Mouse (Mus musculus) small intestine, adult 2 months (tissue): Measurements from ENCODE around the gene Cnga1.

Experiments used
- CTCF ChIP-seq: fragments of 200-500 bp; IDR thresholded peaks from 2 replicates; pipeline ENCODE4 v1.5.1; 2012; ENCODE audit warnings: low read depth, mild to moderate bottlenecking, control low read depth, inconsistent platforms, low read length, moderate library complexity, mixed read lengths; ENCODE audit not compliant: insufficient replicate concordance, insufficient read length; ENCODE audit errors: extremely low read depth
- POLR2A ChIP-seq: fragments of 200-500 bp; IDR thresholded peaks from 2 replicates; pipeline ENCODE4 v1.6.1; 2012; ENCODE audit warnings: low read depth, mild to moderate bottlenecking, control low read depth, inconsistent platforms, low read length, moderate library complexity

DNA sequence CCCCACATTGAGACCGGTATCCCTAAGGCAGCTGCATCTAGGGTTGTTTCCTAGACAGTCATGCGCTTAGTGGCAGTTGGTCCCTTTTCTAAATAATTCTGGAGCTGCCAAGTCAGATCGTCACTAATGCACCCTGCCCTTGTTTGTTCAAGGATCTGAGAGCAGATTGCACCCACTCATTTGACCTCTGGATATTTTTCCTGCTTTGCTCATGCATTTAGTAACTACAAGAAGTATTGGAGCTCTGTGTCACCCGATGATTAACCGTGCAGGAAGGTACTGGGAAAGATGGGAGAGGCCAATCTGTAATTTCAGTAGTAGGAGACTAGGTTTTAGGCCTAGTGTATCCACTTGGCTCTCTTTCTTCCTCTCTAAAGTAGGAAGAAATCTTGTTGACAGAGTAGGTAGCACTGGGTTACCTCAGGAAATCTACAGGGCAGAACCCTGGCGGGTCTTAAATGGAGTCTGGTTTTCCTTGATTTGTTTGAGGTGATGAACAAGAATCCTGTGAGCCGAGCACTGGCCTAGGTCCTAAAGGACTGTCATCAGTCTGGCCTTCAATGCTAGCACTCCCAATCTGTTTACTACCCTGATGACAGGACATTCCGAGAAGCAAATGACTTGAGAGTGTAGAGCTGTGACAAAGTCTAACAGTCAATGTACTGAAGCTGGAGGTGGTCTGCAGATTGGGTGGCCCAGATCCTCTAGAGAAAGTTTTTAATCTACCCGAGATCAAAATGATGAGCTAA, 5.1 kb upstream of the Cnga1 start:
- no peak for TF ChIP-seq CTCF
- no peak for TF ChIP-seq POLR2A
